Mouse (Mus musculus): ENCODE results near the gene Dlg3. TPM values are rescaled to one million over a fixed set of nuclear protein-coding genes. Genes with fewer than 3 reads are reported as not detected.

Gene Dlg3
- polyA plus RNA-seq, 1 experiment from 2014 or later = 15.7 TPM

DNA sequence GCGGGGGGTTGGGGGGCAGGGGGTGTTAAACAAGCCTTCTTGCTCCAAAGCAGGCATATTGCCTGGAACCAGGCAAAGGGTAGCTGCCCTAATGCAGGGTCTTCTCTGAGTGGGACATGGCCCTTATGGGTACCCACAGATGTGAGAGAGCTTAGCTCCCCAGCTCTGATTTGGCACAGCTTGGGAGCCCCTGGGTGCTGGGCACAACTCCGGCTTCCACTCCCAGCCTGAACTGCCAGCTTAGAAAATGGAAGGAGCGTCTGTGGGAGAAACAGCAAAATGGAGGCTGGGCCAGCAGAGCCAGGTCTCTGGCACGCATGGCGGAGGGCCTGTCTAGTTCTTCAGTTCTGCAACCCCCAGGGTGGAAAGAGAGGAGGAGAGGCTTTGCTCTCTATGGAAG lies 1.8 kb downstream of the Dlg3 start:
- Histone ChIP-seq H3K36me3 (no peaks in the 10 kb centered on the region), H3K9ac (replicated peaks) (no peak overlapping the region), H3K4me1 (replicated peaks) (peaks cover 4% of the 10 kb centered on the region; the same call in 1 of the 2 replicates), H3K9me3 (no peaks in the 10 kb centered on the region), H3K4me3 (replicated peaks) (no peak overlapping the region), H3K27ac (no peak overlapping the region), H3K27me3 (peaks cover 39% of the 10 kb centered on the region), H3K4me2 (no peak overlapping the region)
- no peak for ATAC-seq (ENCODE audit: insufficient number of reproducible peaks, insufficient read depth, low FRiP score, low TSS enrichment, low read depth)
- 83% methylated on average over 5 of the region's 5 CpGs for WGBS

DNA sequence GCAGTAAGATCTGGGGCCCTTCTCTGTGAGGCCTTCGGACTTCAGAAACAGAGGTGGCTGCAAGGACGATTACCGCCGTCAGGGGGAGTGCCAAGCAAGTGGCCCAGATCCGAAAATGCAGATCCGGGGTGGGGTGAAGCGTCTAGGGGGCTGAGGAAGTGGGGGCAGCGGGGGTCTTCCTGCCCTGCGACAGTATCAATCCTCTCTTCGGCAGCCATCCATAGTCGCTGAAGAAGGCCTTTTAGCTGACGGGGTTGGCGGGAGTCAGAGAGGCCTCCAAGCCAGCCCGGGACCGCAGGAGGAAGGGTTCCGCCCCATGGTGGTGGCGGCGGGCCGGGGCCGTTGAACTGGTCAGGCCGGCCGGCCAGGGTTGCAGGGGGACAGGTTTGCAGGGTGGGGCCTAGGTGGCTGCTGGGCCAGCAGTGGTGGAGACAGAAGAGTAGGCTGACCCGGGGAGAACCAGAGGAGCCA lies 6.9 kb downstream of the Dlg3 start:
- peak overlapping the region; percentile 55 for H3K4me2 ChIP-seq
- H3K4me3 ChIP-seq (replicated peaks) = peak overlapping the region; percentile 44
- H3K27ac ChIP-seq = no peak overlapping the region
- ATAC-seq (ENCODE audit: insufficient number of reproducible peaks, insufficient read depth, low FRiP score, low TSS enrichment, low read depth) = no peak
- H3K36me3 ChIP-seq = no peaks in the 10 kb centered on the region
- H3K9ac ChIP-seq (replicated peaks) = peak overlapping the region; percentile 69
- H3K27me3 ChIP-seq = peaks cover 25% of the 10 kb centered on the region
- H3K9me3 ChIP-seq = no peaks in the 10 kb centered on the region
- H3K4me1 ChIP-seq (replicated peaks) = peaks cover 3% of the 10 kb centered on the region
- 13% methylated on average over 23 of the region's 23 CpGs for WGBS

DNA sequence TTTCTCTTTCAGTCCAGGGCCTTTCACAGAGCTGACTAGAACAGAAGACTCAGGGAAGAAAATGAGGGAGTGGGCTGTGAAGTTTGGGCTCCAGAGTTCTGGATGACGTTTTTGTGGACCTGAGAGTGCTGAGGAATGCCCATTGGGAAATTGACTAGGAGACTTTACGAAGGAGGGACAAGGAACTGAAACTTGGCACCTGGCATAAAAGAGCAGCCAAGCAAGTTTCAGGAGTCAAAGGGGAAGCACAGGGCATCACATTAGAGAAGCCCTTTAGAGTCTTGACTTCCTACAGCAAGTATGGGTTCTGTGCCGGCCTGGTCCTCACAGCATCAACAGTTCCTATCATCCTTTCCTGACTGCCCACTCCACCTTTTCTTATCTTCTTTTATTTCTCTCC lies 7.9 kb downstream of the Dlg3 start:
- peaks cover 8% of the 10 kb centered on the region for H3K4me1 ChIP-seq (replicated peaks)
- H3K27me3 ChIP-seq = peaks cover 15% of the 10 kb centered on the region
- H3K4me3 ChIP-seq (replicated peaks) = no peak overlapping the region
- WGBS = 85% methylated on average over 3 of the region's 3 CpGs
- no peak for ATAC-seq (ENCODE audit: insufficient number of reproducible peaks, insufficient read depth, low FRiP score, low TSS enrichment, low read depth)
- H3K9ac ChIP-seq (replicated peaks) = no peak overlapping the region
- no peaks in the 10 kb centered on the region for H3K36me3 ChIP-seq
- H3K9me3 ChIP-seq = no peaks in the 10 kb centered on the region
- no peak overlapping the region for H3K27ac ChIP-seq
- no peak overlapping the region for H3K4me2 ChIP-seq

DNA sequence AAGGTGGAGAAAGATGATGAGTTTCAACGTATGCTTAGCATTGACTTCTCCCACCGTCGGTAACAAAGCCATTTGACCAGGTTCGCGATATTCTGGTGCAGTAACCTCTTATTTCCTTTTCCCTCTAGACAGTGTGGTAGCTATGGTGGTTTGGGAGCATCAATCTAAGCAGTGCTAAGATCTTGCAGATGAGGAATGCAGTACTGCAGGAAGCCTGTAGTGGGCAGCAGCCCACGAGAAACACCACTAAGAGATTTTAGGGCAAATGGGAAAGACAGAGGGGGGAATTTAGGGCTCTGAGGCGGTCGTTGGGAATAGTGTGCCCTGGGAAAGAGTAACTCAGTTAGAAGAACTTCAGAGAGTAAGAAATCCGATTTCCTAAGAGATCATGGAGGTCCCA lies 9.0 kb downstream of the Dlg3 start:
- Histone ChIP-seq H3K4me1 (replicated peaks) (peaks cover 8% of the 10 kb centered on the region), H3K27ac (peak overlapping the region; percentile 93), H3K4me3 (replicated peaks) (peak overlapping the region; percentile 57), H3K36me3 (no peaks in the 10 kb centered on the region), H3K4me2 (peak overlapping the region; percentile 61), H3K27me3 (peaks cover 15% of the 10 kb centered on the region), H3K9me3 (no peaks in the 10 kb centered on the region), H3K9ac (replicated peaks) (no peak overlapping the region)
- ATAC-seq (ENCODE audit: insufficient number of reproducible peaks, insufficient read depth, low FRiP score, low TSS enrichment, low read depth) = peak; percentile 55
- 21% methylated on average over 9 of the region's 9 CpGs for WGBS

DNA sequence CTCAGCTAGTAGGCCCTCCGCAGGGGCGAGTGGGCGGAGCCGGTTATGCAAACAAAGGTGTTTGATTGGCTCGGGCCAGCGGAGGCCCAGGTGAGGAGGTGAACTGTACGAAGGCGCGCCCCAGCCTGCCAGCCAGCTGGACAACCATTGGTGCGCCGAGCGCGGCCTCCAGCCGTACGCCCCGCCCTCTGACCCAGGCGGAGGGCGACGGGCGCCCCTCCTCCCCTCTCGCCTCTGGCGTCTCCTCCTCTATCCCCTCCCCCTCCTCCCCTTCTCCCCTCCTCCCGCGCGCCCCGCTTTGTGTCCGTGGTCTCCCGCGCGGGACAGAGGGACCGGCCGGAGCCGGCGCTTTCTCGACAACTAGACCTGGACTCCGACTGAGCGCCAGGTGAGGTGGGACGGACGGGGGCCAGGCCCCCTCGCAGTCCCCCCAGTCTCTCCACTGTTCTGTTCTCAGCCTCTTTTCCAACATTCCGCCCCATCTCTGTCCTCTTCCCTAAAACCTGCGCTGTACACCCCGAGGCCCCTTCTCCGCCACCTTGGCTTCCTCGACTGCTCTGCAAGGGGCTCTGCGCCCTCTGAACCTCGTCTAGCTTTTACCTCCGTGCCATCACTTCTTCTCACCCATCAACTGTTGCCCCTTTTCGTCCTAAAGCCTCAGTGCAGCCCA lies 9.6 kb downstream of the Dlg3 start:
- no peaks in the 10 kb centered on the region for H3K36me3 ChIP-seq
- peak overlapping the region; percentile 61 for H3K4me2 ChIP-seq
- H3K27me3 ChIP-seq = peaks cover 15% of the 10 kb centered on the region
- H3K9me3 ChIP-seq = no peaks in the 10 kb centered on the region
- peaks cover 10% of the 10 kb centered on the region for H3K4me1 ChIP-seq (replicated peaks)
- peak overlapping the region; percentile 75 for H3K9ac ChIP-seq (replicated peaks)
- 23% methylated on average over 28 of the region's 49 CpGs for WGBS
- H3K27ac ChIP-seq = peak overlapping the region; percentile 93
- ATAC-seq (ENCODE audit: insufficient number of reproducible peaks, insufficient read depth, low FRiP score, low TSS enrichment, low read depth) = peak; percentile 95
- H3K4me3 ChIP-seq (replicated peaks) = peak overlapping the region; percentile 57

DNA sequence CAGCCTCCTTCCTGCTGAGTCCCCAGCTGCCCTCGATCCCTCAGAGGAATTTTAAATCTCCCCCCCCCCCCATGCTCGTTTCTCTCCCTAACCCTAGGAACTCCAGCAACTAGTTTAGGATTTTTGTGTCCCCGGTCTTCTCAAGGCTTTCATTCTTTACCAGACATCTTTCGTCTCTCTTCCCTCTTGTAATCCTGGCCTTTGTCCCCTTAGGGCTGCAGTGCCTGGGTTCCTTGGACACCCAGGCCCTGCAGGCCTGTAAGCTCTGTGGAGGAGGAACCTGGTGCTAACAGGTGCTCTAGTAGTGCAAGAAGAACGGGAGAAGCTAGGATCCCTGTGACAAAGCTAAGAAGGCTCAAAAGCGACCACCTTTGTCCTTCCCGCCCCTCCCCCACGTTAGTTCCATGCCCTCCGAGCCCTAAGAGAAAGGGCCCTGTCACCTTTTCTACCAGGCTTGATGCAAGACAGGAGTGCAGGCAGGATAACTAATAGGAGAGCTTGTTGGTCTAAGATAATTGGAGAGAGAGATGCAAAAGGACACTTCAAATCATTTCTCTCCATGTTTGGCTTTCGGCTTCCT lies 10.2 kb downstream of the Dlg3 start:
- Histone ChIP-seq H3K4me2 (peak overlapping the region; percentile 61), H3K4me1 (replicated peaks) (peaks cover 16% of the 10 kb centered on the region), H3K27me3 (peaks cover 15% of the 10 kb centered on the region), H3K9ac (replicated peaks) (peak overlapping the region; percentile 75), H3K36me3 (no peaks in the 10 kb centered on the region), H3K4me3 (replicated peaks) (peak overlapping the region; percentile 57), H3K27ac (peak overlapping the region; percentile 93), H3K9me3 (no peaks in the 10 kb centered on the region)
- WGBS = 11% methylated on average over 10 of the region's 10 CpGs
- ATAC-seq (ENCODE audit: insufficient number of reproducible peaks, insufficient read depth, low FRiP score, low TSS enrichment, low read depth) = no peak

DNA sequence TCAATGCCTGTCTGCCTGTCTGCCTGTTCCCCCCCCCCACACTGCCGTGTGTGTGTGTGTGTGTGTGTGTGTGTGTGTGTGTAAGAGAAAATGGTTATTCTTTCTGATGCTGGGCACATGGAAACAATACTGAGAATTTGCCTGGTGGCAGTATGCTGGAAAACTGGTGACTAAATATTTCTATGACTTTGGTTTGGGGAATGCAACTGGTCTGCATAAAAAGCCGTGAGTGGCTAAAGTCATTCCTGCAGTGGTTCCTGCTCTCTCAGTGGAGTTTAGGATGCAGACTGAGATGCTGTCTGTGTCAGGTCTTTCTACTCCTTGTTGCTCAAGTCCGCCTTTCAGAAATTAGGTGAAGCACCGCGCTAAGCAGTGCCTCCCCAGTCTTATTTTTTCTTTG lies 10.9 kb downstream of the Dlg3 start:
- Histone ChIP-seq H3K9ac (replicated peaks) (peak overlapping the region; percentile 75), H3K27ac (no peak overlapping the region), H3K4me1 (replicated peaks) (peaks cover 20% of the 10 kb centered on the region), H3K36me3 (no peaks in the 10 kb centered on the region), H3K9me3 (no peaks in the 10 kb centered on the region), H3K27me3 (peaks cover 15% of the 10 kb centered on the region), H3K4me2 (peak overlapping the region; percentile 61), H3K4me3 (replicated peaks) (peak overlapping the region; percentile 57)
- no peak for ATAC-seq (ENCODE audit: insufficient number of reproducible peaks, insufficient read depth, low FRiP score, low TSS enrichment, low read depth)
- 18% methylated on average over 5 of the region's 5 CpGs for WGBS

DNA sequence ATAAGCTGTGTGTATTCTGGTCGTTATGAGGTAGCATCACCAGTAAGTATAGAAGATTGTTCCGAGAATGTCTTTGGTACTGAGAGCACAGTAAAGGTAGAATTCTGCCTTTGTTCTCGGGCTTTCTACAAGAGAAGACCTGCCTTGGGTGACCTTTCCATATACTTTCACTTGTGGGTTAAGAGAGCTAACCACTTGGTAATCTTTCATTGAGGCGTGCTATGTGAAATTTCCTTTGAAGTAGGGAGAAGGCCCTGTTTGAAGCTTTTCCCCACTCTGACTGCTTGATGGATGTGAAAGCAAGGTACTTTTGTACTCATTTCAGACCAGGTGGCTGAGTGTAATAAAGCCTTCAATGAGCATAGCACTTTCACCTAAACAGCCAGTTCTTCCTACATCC lies 21.8 kb downstream of the Dlg3 start:
- ATAC-seq (ENCODE audit: insufficient number of reproducible peaks, insufficient read depth, low FRiP score, low TSS enrichment, low read depth) = no peak
- H3K4me1 ChIP-seq (replicated peaks) = no peaks in the 10 kb centered on the region; the same call in 1 of the 2 replicates
- no peak overlapping the region for H3K9ac ChIP-seq (replicated peaks)
- H3K9me3 ChIP-seq = no peaks in the 10 kb centered on the region
- H3K27ac ChIP-seq = no peak overlapping the region
- 60% methylated on average over 4 of the region's 4 CpGs for WGBS
- H3K36me3 ChIP-seq = no peaks in the 10 kb centered on the region
- H3K4me3 ChIP-seq (replicated peaks) = no peak overlapping the region
- no peak overlapping the region for H3K4me2 ChIP-seq
- H3K27me3 ChIP-seq = no peaks in the 10 kb centered on the region; the same call in 1 of the 2 replicates

DNA sequence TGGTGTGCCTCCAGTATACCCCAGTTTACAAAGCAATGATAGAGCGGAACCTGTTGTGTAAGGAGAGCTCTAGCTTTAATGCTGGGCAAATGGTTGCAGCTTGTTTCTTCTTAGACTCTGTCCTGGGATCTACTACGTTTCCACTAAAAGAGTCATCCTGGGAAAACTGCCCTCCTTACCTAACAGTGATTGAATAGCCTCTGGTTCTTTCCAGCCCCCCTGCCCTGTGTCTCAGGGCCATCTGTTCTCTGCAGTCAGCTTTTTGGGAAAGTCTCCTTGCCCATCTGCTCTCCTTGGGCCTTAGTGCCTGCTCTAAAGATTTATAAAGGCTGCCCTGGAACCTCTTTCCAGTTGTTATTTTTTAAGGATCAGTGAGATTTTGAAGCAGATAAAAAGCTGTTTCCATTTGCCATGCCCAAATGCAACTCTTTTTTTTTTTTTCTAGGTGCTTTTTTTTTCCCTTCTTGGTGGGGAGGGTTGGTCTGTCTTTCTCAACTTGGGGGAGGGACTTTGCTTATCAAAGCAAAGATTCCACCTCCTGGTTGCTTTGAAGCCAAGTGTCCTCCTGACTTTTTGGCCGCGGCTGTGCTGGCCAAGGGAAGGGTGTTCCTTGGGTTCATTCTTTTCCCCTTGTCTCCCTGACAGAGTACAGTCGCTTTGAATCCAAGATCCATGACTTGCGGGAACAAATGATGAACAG lies 28.7 kb downstream of the Dlg3 start:
- Histone ChIP-seq H3K4me1 (replicated peaks) (peaks cover 3% of the 10 kb centered on the region; the same call in 1 of the 2 replicates), H3K9me3 (no peaks in the 10 kb centered on the region), H3K9ac (replicated peaks) (no peak overlapping the region), H3K36me3 (peaks cover 22% of the 10 kb centered on the region), H3K4me2 (no peak overlapping the region), H3K27ac (no peak overlapping the region), H3K27me3 (peaks cover 27% of the 10 kb centered on the region), H3K4me3 (replicated peaks) (no peak overlapping the region)
- WGBS = 67% methylated on average over 6 of the region's 6 CpGs
- no peak for ATAC-seq (ENCODE audit: insufficient number of reproducible peaks, insufficient read depth, low FRiP score, low TSS enrichment, low read depth)

DNA sequence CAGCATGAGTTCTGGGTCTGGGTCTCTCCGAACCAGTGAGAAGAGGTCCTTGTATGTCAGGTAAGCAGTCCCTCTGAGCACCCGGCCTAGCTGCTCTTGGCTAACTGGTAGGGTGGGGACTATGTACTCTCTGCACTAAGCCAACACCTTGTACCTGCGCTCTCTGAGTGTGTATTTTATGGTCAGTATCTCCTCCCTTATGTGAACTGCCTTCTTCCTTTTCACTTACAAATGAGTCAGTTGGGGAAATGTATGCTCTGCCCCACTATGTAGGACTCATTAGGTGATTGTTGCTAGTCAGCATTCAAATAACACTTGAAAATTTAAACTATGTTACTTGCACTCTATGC lies 29.2 kb downstream of the Dlg3 start:
- H3K27ac ChIP-seq = no peak overlapping the region
- peaks cover 31% of the 10 kb centered on the region for H3K27me3 ChIP-seq
- peaks cover 3% of the 10 kb centered on the region; the same call in 1 of the 2 replicates for H3K4me1 ChIP-seq (replicated peaks)
- no peak overlapping the region for H3K9ac ChIP-seq (replicated peaks)
- H3K4me3 ChIP-seq (replicated peaks) = no peak overlapping the region
- no peaks in the 10 kb centered on the region for H3K9me3 ChIP-seq
- H3K36me3 ChIP-seq = peaks cover 22% of the 10 kb centered on the region
- H3K4me2 ChIP-seq = no peak overlapping the region
- WGBS = 83% methylated on average over 3 of the region's 3 CpGs
- ATAC-seq (ENCODE audit: insufficient number of reproducible peaks, insufficient read depth, low FRiP score, low TSS enrichment, low read depth) = no peak

DNA sequence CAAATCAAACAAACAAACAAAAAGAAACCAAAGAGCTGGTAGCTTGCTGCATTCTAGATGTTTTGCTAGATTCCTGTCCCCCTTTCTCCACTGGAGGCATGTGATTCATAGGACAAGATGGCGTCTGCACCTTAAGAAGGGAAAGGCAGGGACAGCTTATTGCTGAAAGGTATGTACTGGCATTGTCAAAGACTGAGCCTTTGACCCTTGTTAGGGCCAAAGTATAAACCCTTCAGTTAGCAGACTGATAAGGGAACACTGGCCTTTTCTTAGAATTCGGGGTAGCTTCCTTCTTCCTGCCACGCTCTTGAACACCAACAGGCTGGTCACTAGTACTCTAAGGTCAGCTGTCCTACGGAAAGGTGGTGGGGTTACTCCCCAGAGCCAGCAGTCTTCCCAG lies 29.8 kb downstream of the Dlg3 start:
- Histone ChIP-seq H3K4me1 (replicated peaks) (peaks cover 3% of the 10 kb centered on the region; the same call in 1 of the 2 replicates), H3K4me3 (replicated peaks) (no peak overlapping the region), H3K36me3 (peaks cover 22% of the 10 kb centered on the region), H3K27ac (no peak overlapping the region), H3K9ac (replicated peaks) (no peak overlapping the region), H3K27me3 (peaks cover 36% of the 10 kb centered on the region), H3K4me2 (no peak overlapping the region), H3K9me3 (no peaks in the 10 kb centered on the region)
- WGBS = 55% methylated on average over 4 of the region's 4 CpGs
- no peak for ATAC-seq (ENCODE audit: insufficient number of reproducible peaks, insufficient read depth, low FRiP score, low TSS enrichment, low read depth)

Measured in limb, embryonic 12.5 days (tissue).